Mouse (Mus musculus) intestine, embryonic 15.5 days (tissue): ENCODE data around the gene Enox2. TPM values are rescaled to one million over a fixed set of nuclear protein-coding genes. Genes with fewer than 3 reads are reported as not detected.
"Not testable (repeated sequence)": the region's sequence is repeated elsewhere in the genome, so short reads cannot be mapped to it uniquely, and the experiment has no call there.

Source experiments
- ATAC-seq: fragments of 200-750 bp; cut with Nextera tagmentation; 2 replicates; pipeline ENCODE4 v1.8.0; 2017; ENCODE audit warnings: moderate TSS enrichment, moderate library complexity
- H3K27ac ChIP-seq: fragments of 300-500 bp; sonication (generic); 2 replicates; pipeline ENCODE4 v1.5.1; 2015; ENCODE audit warnings: mild to moderate bottlenecking, inconsistent platforms
- H3K27me3 ChIP-seq: fragments of 300-500 bp; sonication (generic); replicated peaks from 2 replicates; pipeline ENCODE4 v1.6.1; 2015; ENCODE audit warnings: inconsistent platforms
- H3K36me3 ChIP-seq: fragments of 300-500 bp; sonication (generic); 2 replicates; pipeline ENCODE4 v1.6.1; 2015; ENCODE audit warnings: inconsistent platforms
- H3K4me1 ChIP-seq: fragments of 300-500 bp; sonication (generic); replicated peaks from 2 replicates; pipeline ENCODE4 v1.6.1; 2015; ENCODE audit warnings: inconsistent platforms
- H3K4me2 ChIP-seq: fragments of 300-500 bp; sonication (generic); replicated peaks from 2 replicates; pipeline ENCODE4 v1.6.1; 2015; ENCODE audit warnings: mild to moderate bottlenecking, inconsistent platforms
- H3K4me3 ChIP-seq: fragments of 300-500 bp; sonication (generic); replicated peaks from 2 replicates; pipeline ENCODE4 v1.5.1; 2015; ENCODE audit warnings: inconsistent platforms
- H3K9ac ChIP-seq: fragments of 300-500 bp; sonication (generic); 2 replicates; pipeline ENCODE4 v1.6.1; 2015; ENCODE audit warnings: inconsistent platforms
- H3K9me3 ChIP-seq: fragments of 300-500 bp; sonication (generic); 2 replicates; pipeline ENCODE4 v1.6.1; 2016; ENCODE audit warnings: inconsistent platforms
- WGBS: fragments of 180-500 bp; shearing (Covaris S2); methylation state at CpG from one replicate; pipeline ENCODE4 v1.1.7; 2015; 5-methylcytosine and 5-hydroxymethylcytosine counted together
- polyA plus RNA-seq: library from polyadenylated mRNA; unstranded; fragments of >200 nt; fragmentation: Nextera tagmentation; extraction: Ambion mirVana; gene quantifications from 2 replicates; pipeline ENCODE4 v1.2.1, GENCODE M21; 2015

The Enox2 gene
- polyA plus RNA-seq, 1 experiment from 2014 or later, result 8.6 TPM

GRCm38 (mm10) chrX:49124774-49125429 lies 163.2 kb downstream of the Enox2 start:
- Histone ChIP-seq H3K27ac (no peak overlapping the region), H3K36me3 (no peaks in the 10 kb centered on the region), H3K27me3 (no peaks in the 10 kb centered on the region), H3K9ac (no peak overlapping the region), H3K4me1 (no peaks in the 10 kb centered on the region), H3K4me3 (no peak overlapping the region), H3K9me3 (no peaks in the 10 kb centered on the region), H3K4me2 (no peak overlapping the region)
- 69% methylated on average over 3 of the region's 3 CpGs for WGBS
- no peak for ATAC-seq

- Histone ChIP-seq H3K36me3 (no peaks in the 10 kb centered on the region), H3K4me3 (no peak overlapping the region), H3K9me3 (no peaks in the 10 kb centered on the region), H3K27ac (no peak overlapping the region), H3K27me3 (no peaks in the 10 kb centered on the region), H3K4me2 (no peak overlapping the region), H3K9ac (no peak overlapping the region), H3K4me1 (no peaks in the 10 kb centered on the region)
- ATAC-seq, result no peak
- 74% methylated on average over 3 of the region's 3 CpGs for WGBS
Measured at GRCm38 (mm10) chrX:49116465-49116864, 171.6 kb downstream of the Enox2 start.

- H3K9me3 ChIP-seq, result no peaks in the 10 kb centered on the region
- WGBS, result 64% methylated on average over 3 of the region's 3 CpGs
- H3K4me3 ChIP-seq, result no peak overlapping the region
- no peak for ATAC-seq
- no peaks in the 10 kb centered on the region for H3K4me1 ChIP-seq
- H3K9ac ChIP-seq, result no peak overlapping the region
- no peak overlapping the region for H3K4me2 ChIP-seq
- H3K27me3 ChIP-seq, result no peaks in the 10 kb centered on the region
- H3K27ac ChIP-seq, result no peak overlapping the region
- no peaks in the 10 kb centered on the region for H3K36me3 ChIP-seq
Measured at GRCm38 (mm10) chrX:49112412-49112811, 175.6 kb downstream of the Enox2 start.

GRCm38 (mm10) chrX:49100542-49100941 lies 187.5 kb downstream of the Enox2 start:
- not testable (repeated sequence) for H3K9me3 ChIP-seq, H3K27ac ChIP-seq, H3K4me2 ChIP-seq, H3K4me1 ChIP-seq, ATAC-seq, H3K36me3 ChIP-seq, H3K27me3 ChIP-seq, H3K4me3 ChIP-seq, H3K9ac ChIP-seq
- WGBS, result 76% methylated on average over 1 of the region's 1 CpGs

- H3K9me3 ChIP-seq, result no peaks in the 10 kb centered on the region
- H3K4me1 ChIP-seq, result no peaks in the 10 kb centered on the region
- no peaks in the 10 kb centered on the region for H3K27me3 ChIP-seq
- no peak overlapping the region for H3K27ac ChIP-seq
- 91% methylated on average over 2 of the region's 2 CpGs for WGBS
- no peak overlapping the region for H3K4me3 ChIP-seq
- H3K9ac ChIP-seq, result no peak overlapping the region
- H3K4me2 ChIP-seq, result no peak overlapping the region
- H3K36me3 ChIP-seq, result no peaks in the 10 kb centered on the region
- no peak for ATAC-seq
Measured at GRCm38 (mm10) chrX:49096249-49096648, 191.8 kb downstream of the Enox2 start.

GRCm38 (mm10) chrX:49075055-49075454 lies 213.0 kb downstream of the Enox2 start:
- Histone ChIP-seq H3K4me1 (no peaks in the 10 kb centered on the region), H3K36me3 (no peaks in the 10 kb centered on the region), H3K9me3 (no peaks in the 10 kb centered on the region), H3K9ac (no peak overlapping the region), H3K4me3 (no peak overlapping the region), H3K27me3 (no peaks in the 10 kb centered on the region), H3K27ac (no peak overlapping the region), H3K4me2 (no peak overlapping the region)
- 77% methylated on average over 6 of the region's 6 CpGs for WGBS
- no peak for ATAC-seq

GRCm38 (mm10) chrX:49073563-49073962 lies 214.5 kb downstream of the Enox2 start:
- Histone ChIP-seq H3K9me3 (no peaks in the 10 kb centered on the region), H3K4me1 (no peaks in the 10 kb centered on the region), H3K9ac (no peak overlapping the region), H3K4me3 (no peak overlapping the region), H3K36me3 (no peaks in the 10 kb centered on the region), H3K4me2 (no peak overlapping the region), H3K27ac (no peak overlapping the region), H3K27me3 (no peaks in the 10 kb centered on the region)
- ATAC-seq, result no peak
- WGBS, result 65% methylated on average over 3 of the region's 3 CpGs

GRCm38 (mm10) chrX:49045118-49045517 lies 242.9 kb downstream of the Enox2 start:
- H3K36me3 ChIP-seq, result no peaks in the 10 kb centered on the region
- H3K27me3 ChIP-seq, result no peaks in the 10 kb centered on the region
- H3K4me3 ChIP-seq, result no peak overlapping the region
- no peak overlapping the region for H3K4me2 ChIP-seq
- no peak overlapping the region for H3K9ac ChIP-seq
- no peak overlapping the region for H3K27ac ChIP-seq
- no peak for ATAC-seq
- no peaks in the 10 kb centered on the region for H3K9me3 ChIP-seq
- no peaks in the 10 kb centered on the region for H3K4me1 ChIP-seq

- Histone ChIP-seq H3K27ac (no peak overlapping the region), H3K4me2 (no peak overlapping the region), H3K4me3 (no peak overlapping the region), H3K4me1 (no peaks in the 10 kb centered on the region), H3K9me3 (no peaks in the 10 kb centered on the region), H3K36me3 (no peaks in the 10 kb centered on the region), H3K27me3 (no peaks in the 10 kb centered on the region), H3K9ac (no peak overlapping the region)
- WGBS, result 69% methylated on average over 5 of the region's 5 CpGs
- no peak for ATAC-seq
Measured at GRCm38 (mm10) chrX:49009746-49010145, 278.3 kb downstream of the Enox2 start.

GRCm38 (mm10) chrX:49005655-49006054 lies 282.4 kb downstream of the Enox2 start:
- no peak for ATAC-seq
- Histone ChIP-seq H3K27ac (no peak overlapping the region), H3K9ac (no peak overlapping the region), H3K4me2 (no peak overlapping the region), H3K36me3 (no peaks in the 10 kb centered on the region), H3K9me3 (no peaks in the 10 kb centered on the region), H3K4me3 (no peak overlapping the region), H3K4me1 (no peaks in the 10 kb centered on the region), H3K27me3 (no peaks in the 10 kb centered on the region)
- 90% methylated on average over 1 of the region's 1 CpGs for WGBS

GRCm38 (mm10) chrX:49002892-49003291 lies 285.2 kb downstream of the Enox2 start:
- ATAC-seq, result no peak
- Histone ChIP-seq H3K4me1 (no peaks in the 10 kb centered on the region), H3K27ac (no peak overlapping the region), H3K36me3 (no peaks in the 10 kb centered on the region), H3K27me3 (no peaks in the 10 kb centered on the region), H3K9me3 (no peaks in the 10 kb centered on the region), H3K4me2 (no peak overlapping the region), H3K4me3 (no peak overlapping the region), H3K9ac (no peak overlapping the region)
- WGBS, result 89% methylated on average over 1 of the region's 1 CpGs

- H3K9me3 ChIP-seq, result no peaks in the 10 kb centered on the region
- no peak overlapping the region for H3K4me2 ChIP-seq
- H3K9ac ChIP-seq, result no peak overlapping the region
- H3K36me3 ChIP-seq, result no peaks in the 10 kb centered on the region
- no peaks in the 10 kb centered on the region for H3K4me1 ChIP-seq
- H3K27ac ChIP-seq, result no peak overlapping the region
- WGBS, result 58% methylated on average over 5 of the region's 5 CpGs
- no peaks in the 10 kb centered on the region for H3K27me3 ChIP-seq
- no peak for ATAC-seq
- no peak overlapping the region for H3K4me3 ChIP-seq
Measured at GRCm38 (mm10) chrX:48985653-48986052, 302.4 kb downstream of the Enox2 start.

GRCm38 (mm10) chrX:48984451-48984850 lies 303.6 kb downstream of the Enox2 start:
- Histone ChIP-seq H3K36me3 (no peaks in the 10 kb centered on the region), H3K9me3 (no peaks in the 10 kb centered on the region), H3K4me1 (no peaks in the 10 kb centered on the region), H3K4me3 (no peak overlapping the region), H3K4me2 (no peak overlapping the region), H3K27ac (no peak overlapping the region), H3K9ac (no peak overlapping the region), H3K27me3 (no peaks in the 10 kb centered on the region)
- no peak for ATAC-seq
- 67% methylated on average over 2 of the region's 2 CpGs for WGBS
